Mouse (Mus musculus) heart, postnatal 10 days (tissue): ENCODE data around the gene C030005K15Rik. TPM values are rescaled to one million over a fixed set of nuclear protein-coding genes. Genes with fewer than 3 reads are reported as not detected.
"Not testable (repeated sequence)": the region's sequence is repeated elsewhere in the genome, so short reads cannot be mapped to it uniquely, and the experiment has no call there.

ENCODE experiments used
- DNase-seq, 2 experiments: peaks; one replicate each; pipeline ENCODE4 v3.0.0; 2021
- intact Hi-C: fragments of 180-260 bp; cut with DNase I; formaldehyde crosslinking; loops from one replicate; pipeline ENCODE4 v1.15.1; 2025
- total RNA-seq, 2 experiments: library from RNA; stranded (reverse); gene quantifications; 2 replicates each; pipeline ENCODE4 v1.2.3; 2021

The C030005K15Rik gene
- not detected for total RNA-seq

DNA sequence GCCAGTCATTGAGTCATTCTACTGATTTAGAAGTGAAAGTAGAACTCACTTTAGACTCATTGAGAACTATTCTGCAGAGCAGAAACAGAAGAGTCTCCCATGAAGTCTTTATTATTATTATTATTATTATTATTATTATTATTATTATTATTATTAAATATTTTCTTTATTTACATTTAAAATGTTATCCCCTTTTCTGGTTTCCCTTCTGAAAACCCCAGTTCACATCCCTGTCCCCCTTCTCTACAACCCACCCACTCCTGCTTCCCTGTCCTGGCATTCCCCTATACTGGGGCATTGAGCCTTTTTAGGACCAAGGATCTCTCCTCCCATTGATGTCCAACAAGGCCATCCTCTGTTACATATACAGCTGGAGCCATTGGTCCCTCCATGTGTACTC is at the start of gene C030005K15Rik:
C030005K15Rik (minus strand) TSS at position 101 of the 400 bp plus-strand sequence.
- DNase-seq, intact Hi-C loops: not testable (repeated sequence)

GRCm38 (mm10) chr10:97768171-97768749 is 41.7 kb upstream of the C030005K15Rik start:
- intact Hi-C loops = no loop called here
- no peak for DNase-seq

DNA sequence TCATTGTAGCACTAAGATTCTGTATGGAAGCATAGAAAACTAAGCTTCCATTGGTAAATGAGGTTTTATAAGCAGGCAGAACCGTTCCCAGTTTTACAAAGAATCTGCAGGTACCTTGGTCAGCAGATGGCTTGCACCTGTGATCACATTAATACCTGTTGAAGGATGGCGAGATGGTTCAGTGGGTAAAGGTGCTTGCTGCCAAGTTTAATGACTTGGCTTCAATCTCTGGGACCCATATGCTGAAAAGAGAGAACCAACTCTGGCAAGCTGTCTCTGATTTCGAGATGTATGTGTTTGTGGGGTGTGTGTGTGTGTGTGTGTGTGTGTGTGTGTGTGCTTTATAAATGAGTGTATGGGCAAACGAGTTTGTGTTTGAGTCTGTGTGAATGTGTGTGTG is 27.3 kb upstream of the C030005K15Rik start:
- DNase-seq = no peak

GRCm38 (mm10) chr10:97747231-97747630 is 20.7 kb upstream of the C030005K15Rik start:
- intact Hi-C loops = no loop called here
- DNase-seq = no peak

More for the DNA sequence above, 27.3 kb upstream of the C030005K15Rik start:
- intact Hi-C loops = no loop called here

GRCm38 (mm10) chr10:97725929-97726328 is 626 bp downstream of the C030005K15Rik start:
- intact Hi-C loops = no loop called here
- no peak for DNase-seq

DNA sequence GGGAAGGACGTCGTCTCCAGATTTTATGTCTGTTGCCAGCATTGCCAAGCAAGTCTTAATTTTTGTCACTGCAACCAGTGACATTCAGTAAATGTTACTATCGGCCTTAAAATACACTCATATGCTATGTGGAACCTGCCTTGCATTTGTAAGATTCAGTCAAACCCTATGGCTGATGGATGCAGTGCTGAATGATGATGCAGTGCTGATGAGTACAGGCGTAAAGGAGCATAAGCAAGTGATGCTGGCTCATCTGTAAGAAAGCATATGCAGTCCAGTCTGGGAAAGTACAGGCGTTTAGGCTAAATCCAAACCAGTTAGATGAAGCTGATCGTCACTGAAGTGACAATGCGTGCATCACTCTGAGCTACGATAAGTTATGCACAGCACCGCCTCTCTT is 3.8 kb downstream of the C030005K15Rik start:
- intact Hi-C loops = no loop called here
- DNase-seq = no peak

DNA sequence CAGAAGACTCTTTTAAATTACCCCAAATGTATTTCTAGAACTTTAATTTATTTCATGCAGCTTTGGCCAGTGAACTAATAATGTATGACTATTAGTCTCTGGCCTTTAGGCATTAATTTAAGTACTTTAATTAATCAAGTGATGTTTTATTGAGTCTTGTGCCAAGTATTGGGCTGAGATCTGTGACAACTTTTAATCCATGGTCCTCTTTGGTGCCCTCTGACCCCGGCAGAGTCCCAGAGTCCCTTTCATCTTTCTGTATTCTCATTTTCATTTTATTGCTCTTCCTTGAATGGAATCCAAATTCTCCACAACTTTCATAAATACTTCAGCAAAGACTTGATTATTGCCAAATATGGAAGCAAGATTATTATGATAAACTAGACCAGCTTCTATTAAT is 5.9 kb downstream of the C030005K15Rik start:
- no peak for DNase-seq
- intact Hi-C loops = no loop called here

GRCm38 (mm10) chr10:97718021-97718420 is 8.5 kb downstream of the C030005K15Rik start:
- DNase-seq = no peak
- intact Hi-C loops = no loop called here

- intact Hi-C loops = no loop called here
- no peak for DNase-seq
Observed at GRCm38 (mm10) chr10:97717233-97717632, 9.3 kb downstream of the C030005K15Rik start.

GRCm38 (mm10) chr10:97715289-97715906 is 11.2 kb downstream of the C030005K15Rik start:
- intact Hi-C loops = no loop called here
- DNase-seq = no peak

DNA sequence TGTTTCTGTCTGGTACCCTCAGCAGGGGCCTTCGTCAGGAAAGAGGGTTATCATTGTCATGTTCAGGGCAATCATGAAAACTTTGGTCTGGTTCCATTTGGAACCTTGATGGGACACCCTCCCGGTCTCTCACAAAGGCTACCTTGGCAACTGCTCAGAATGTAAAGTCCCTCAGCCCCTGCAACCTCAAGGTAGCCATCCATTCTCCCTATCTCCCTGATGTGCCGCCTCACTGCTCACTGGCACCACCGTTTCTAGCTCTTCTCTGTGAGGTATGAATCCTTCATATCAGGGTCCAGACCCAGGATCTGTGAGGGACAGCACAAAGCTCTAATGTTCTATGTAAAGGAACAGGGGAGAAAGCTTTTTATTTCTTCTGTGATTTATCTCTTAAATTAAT is 12.0 kb downstream of the C030005K15Rik start:
- DNase-seq = no peak
- intact Hi-C loops = no loop called here

DNA sequence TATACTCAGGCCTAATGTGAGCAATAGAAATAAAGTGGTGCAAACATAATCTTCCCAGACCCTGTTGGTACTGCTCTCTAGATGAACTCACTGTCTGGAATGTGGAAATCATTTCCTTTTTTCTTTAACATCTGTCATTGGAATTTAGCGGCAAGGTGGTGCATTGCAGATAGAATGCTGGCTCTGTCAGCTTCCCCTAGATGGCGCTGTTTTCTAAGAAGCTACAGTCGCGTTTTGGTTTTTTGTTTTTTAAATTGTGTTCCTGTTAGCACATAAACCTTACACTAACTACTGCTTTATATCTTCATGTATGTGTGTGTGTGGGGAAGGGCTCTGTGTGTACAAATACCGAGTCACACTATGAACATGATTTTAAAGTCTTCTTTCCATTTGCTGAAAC is 13.9 kb downstream of the C030005K15Rik start:
- intact Hi-C loops = loop anchor here (2.0 kb wide), 1 partner anchor 1372 kb away; no protein-coding TSS in a partner anchor
- DNase-seq = peak; percentile 24 to 60

- intact Hi-C loops = loop anchor here (1.0 kb wide), 1 partner anchor 328 kb away; no protein-coding TSS in a partner anchor
- DNase-seq = peak; percentile 34 to 65
Observed at GRCm38 (mm10) chr10:97704562-97704961, 22.0 kb downstream of the C030005K15Rik start.

GRCm38 (mm10) chr10:97702321-97702720 is 24.2 kb downstream of the C030005K15Rik start:
- intact Hi-C loops = no loop called here
- DNase-seq = no peak

DNA sequence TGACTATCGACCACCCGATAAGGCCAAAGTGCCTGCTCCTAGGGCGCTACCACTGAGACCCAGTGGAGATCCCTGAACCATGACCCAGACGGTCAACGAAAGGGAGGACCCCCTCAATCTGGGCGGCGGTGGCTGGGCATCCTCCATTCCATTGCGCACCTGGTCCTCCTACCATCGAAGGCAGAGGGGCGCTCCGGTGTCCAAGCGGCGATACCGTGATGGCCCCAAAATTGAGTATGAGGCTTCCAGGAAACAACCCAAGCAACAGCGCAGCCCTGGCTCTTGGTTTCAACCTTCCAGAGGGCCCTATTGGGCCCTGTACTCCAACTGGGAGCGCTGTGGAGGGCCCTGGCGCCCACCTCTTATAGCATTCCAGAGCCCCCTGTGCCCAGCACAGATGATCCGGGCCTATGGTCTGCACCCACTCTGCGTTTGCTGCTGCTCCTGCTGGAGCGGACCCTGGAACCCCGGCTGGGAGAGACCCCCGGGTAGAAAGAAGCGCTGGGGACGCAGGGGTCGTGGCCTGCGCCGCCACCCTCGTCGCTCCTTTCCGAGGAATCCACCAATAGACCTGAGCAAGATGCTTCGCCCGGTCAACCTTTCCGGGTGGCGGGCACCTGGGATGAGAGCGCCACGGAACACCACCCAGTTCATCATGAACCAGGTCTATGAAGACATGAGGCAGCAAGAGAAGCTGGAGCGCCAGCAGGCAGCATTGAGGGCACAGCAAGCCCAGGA is 33.0 kb downstream of the C030005K15Rik start:
- intact Hi-C loops = no loop called here
- no peak for DNase-seq

- intact Hi-C loops = no loop called here
- no peak for DNase-seq
Observed at GRCm38 (mm10) chr10:97692913-97693312, 33.6 kb downstream of the C030005K15Rik start, which contains the start of gene Ccer1. Ccer1 (plus strand) TSS chr10:97693059.

GRCm38 (mm10) chr10:97689425-97689824 is 37.1 kb downstream of the C030005K15Rik start:
- no peak for DNase-seq
- intact Hi-C loops = loop anchor here (1.0 to 5.0 kb wide), 2 partner anchors 312 to 344 kb away; no protein-coding TSS in a partner anchor

DNA sequence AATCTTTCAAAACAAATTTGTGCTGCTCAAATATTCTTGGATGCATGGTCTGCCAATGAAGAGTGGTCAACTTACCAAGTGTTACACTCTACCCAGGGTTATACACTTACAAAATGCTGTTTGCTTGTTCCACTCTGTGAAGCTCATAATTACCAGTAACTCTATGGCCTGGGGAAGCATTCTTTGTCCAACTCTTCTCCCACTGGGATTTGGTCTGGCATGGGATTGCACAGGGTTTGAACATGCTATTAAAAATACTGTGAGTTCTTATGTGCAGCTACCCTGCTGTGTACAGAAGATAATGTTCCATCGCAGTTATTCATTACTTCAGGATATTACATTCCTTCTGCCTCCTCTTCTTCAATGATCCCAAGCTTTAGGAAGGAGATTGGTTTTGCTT is 39.4 kb downstream of the C030005K15Rik start:
- peak; percentile 22 to 27 for DNase-seq
- intact Hi-C loops = loop anchor here (5.0 kb wide), 1 partner anchor 310 kb away; no protein-coding TSS in a partner anchor

DNA sequence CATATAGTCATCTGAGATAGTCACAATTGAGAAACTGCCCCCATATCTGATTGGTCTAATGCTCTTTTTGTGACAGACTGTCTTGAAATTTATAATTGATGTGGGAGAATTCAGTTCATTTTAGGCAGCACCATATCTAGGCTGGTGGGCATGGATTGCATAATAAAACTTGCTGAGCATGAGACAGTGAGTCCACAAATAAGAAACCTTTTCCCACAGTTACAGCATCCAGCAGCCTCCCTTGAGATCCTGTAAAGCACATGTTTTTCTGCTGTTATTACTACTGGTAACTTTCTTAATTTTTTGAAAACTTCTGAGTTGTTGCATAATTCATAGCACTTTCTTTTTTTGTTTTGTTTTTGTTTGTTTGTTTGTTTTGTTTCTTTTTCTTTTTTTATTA is 43.6 kb downstream of the C030005K15Rik start:
- intact Hi-C loops = no loop called here
- no peak for DNase-seq
